Mouse (Mus musculus) small intestine, adult 2 months (tissue): ENCODE measurements around the gene AU022252.

Experiments
- CTCF ChIP-seq: fragments of 200-500 bp; IDR thresholded peaks from 2 replicates; pipeline ENCODE4 v1.5.1; 2012; ENCODE audit warnings: low read depth, mild to moderate bottlenecking, control low read depth, inconsistent platforms, low read length, moderate library complexity, mixed read lengths; ENCODE audit not compliant: insufficient replicate concordance, insufficient read length; ENCODE audit errors: extremely low read depth
- POLR2A ChIP-seq: fragments of 200-500 bp; IDR thresholded peaks from 2 replicates; pipeline ENCODE4 v1.6.1; 2012; ENCODE audit warnings: low read depth, mild to moderate bottlenecking, control low read depth, inconsistent platforms, low read length, moderate library complexity

- TF ChIP-seq POLR2A (no peak), CTCF (no peak)
Observed at GRCm38 (mm10) chr4:119198105-119198504, 34.4 kb downstream of the AU022252 start.
